Mouse (Mus musculus): ENCODE measurements around the gene Lama5. TPM values are rescaled to one million over a fixed set of nuclear protein-coding genes. Genes with fewer than 3 reads are reported as not detected.

Lama5 gene
- total RNA-seq, 2 experiments from 2014 or later = 0.15 to 0.42 TPM

- ATAC-seq (replicated peaks; ENCODE audit: low FRiP score, poor library complexity, severe bottlenecking) = peak; percentile 94
Measured at GRCm38 (mm10) chr2:180170806-180171521, 54.7 kb downstream of the Lama5 start, which contains the start of gene Adrm1. Gene Adrm1, plus strand, starts transcription at chr2:180171485.

GRCm38 (mm10) chr2:180170151-180170805 is 55.4 kb downstream of the Lama5 start:
- no peak for ATAC-seq (replicated peaks; ENCODE audit: low FRiP score, poor library complexity, severe bottlenecking)

GRCm38 (mm10) chr2:180166869-180167268 is 58.8 kb downstream of the Lama5 start:
- ATAC-seq (replicated peaks; ENCODE audit: low FRiP score, poor library complexity, severe bottlenecking) = no peak

- ATAC-seq (replicated peaks; ENCODE audit: low FRiP score, poor library complexity, severe bottlenecking) = no peak
Measured at GRCm38 (mm10) chr2:180165855-180166254, 59.8 kb downstream of the Lama5 start.

GRCm38 (mm10) chr2:180158627-180159026 is 67.0 kb downstream of the Lama5 start:
- ATAC-seq (replicated peaks; ENCODE audit: low FRiP score, poor library complexity, severe bottlenecking) = no peak

- no peak for ATAC-seq (replicated peaks; ENCODE audit: low FRiP score, poor library complexity, severe bottlenecking)
Measured at GRCm38 (mm10) chr2:180154796-180155195, 70.9 kb downstream of the Lama5 start.

GRCm38 (mm10) chr2:180148551-180148950 is 77.1 kb downstream of the Lama5 start:
- no peak for ATAC-seq (replicated peaks; ENCODE audit: low FRiP score, poor library complexity, severe bottlenecking)

- no peak for ATAC-seq (replicated peaks; ENCODE audit: low FRiP score, poor library complexity, severe bottlenecking)
Measured at GRCm38 (mm10) chr2:180147379-180147778, 78.3 kb downstream of the Lama5 start.

GRCm38 (mm10) chr2:180146091-180146490 is 79.6 kb downstream of the Lama5 start:
- no peak for ATAC-seq (replicated peaks; ENCODE audit: low FRiP score, poor library complexity, severe bottlenecking)

GRCm38 (mm10) chr2:180135414-180135813 is 90.2 kb downstream of the Lama5 start:
- no peak for ATAC-seq (replicated peaks; ENCODE audit: low FRiP score, poor library complexity, severe bottlenecking)

GRCm38 (mm10) chr2:180133911-180134310 is 91.7 kb downstream of the Lama5 start:
- ATAC-seq (replicated peaks; ENCODE audit: low FRiP score, poor library complexity, severe bottlenecking) = no peak

GRCm38 (mm10) chr2:180133231-180133630 is 92.4 kb downstream of the Lama5 start:
- ATAC-seq (replicated peaks; ENCODE audit: low FRiP score, poor library complexity, severe bottlenecking) = no peak

GRCm38 (mm10) chr2:180127675-180128074 is 98.0 kb downstream of the Lama5 start:
- no peak for ATAC-seq (replicated peaks; ENCODE audit: low FRiP score, poor library complexity, severe bottlenecking)

Other genes with a start within 250 kb of the Lama5 start
- gene Taf4, start 249.2 kb downstream of the Lama5 start, total RNA-seq (2015; ENCODE audit: low replicate concordance) = 51.6 and 57.3 TPM in 2 replicates
- 84.2 and 117 TPM in 2 replicates for gene Taf4, start 249.2 kb downstream of the Lama5 start, total RNA-seq (2017; ENCODE audit: low replicate concordance)
- gene Lsm14b, start 200.9 kb downstream of the Lama5 start, total RNA-seq (2015; ENCODE audit: low replicate concordance) = 6.5 and 7.1 TPM in 2 replicates
- 5.7 and 11.3 TPM in 2 replicates for gene Lsm14b, start 200.9 kb downstream of the Lama5 start, total RNA-seq (2017; ENCODE audit: low replicate concordance)
- gene Psma7, start 183.4 kb downstream of the Lama5 start, total RNA-seq (2015; ENCODE audit: low replicate concordance) = 54.1 and 65.2 TPM in 2 replicates
- 69.1 and 112 TPM in 2 replicates for gene Psma7, start 183.4 kb downstream of the Lama5 start, total RNA-seq (2017; ENCODE audit: low replicate concordance)
- 0.36 TPM in 1 of 2 replicates, not detected in the other for gene Ss18l1, start 183.3 kb downstream of the Lama5 start, total RNA-seq (2015; ENCODE audit: low replicate concordance)
- 0.13 and 0.68 TPM in 2 replicates for gene Ss18l1, start 183.3 kb downstream of the Lama5 start, total RNA-seq (2017; ENCODE audit: low replicate concordance)
- gene Mtg2, start 155.3 kb downstream of the Lama5 start, total RNA-seq (2015; ENCODE audit: low replicate concordance) = 1.3 TPM in 1 of 2 replicates, not detected in the other
- 2.6 and 4.9 TPM in 2 replicates for gene Mtg2, start 155.3 kb downstream of the Lama5 start, total RNA-seq (2017; ENCODE audit: low replicate concordance)
- not detected in 2 replicates for gene Hrh3, start 121.4 kb downstream of the Lama5 start, total RNA-seq (2015; ENCODE audit: low replicate concordance)
- gene Hrh3, start 121.4 kb downstream of the Lama5 start, total RNA-seq (2017; ENCODE audit: low replicate concordance) = not detected in 2 replicates
- 7.6 and 10.1 TPM in 2 replicates for gene Osbpl2, start 106.6 kb downstream of the Lama5 start, total RNA-seq (2015; ENCODE audit: low replicate concordance)
- 14.4 and 16.3 TPM in 2 replicates for gene Osbpl2, start 106.6 kb downstream of the Lama5 start, total RNA-seq (2017; ENCODE audit: low replicate concordance)
- 47.6 and 66.7 TPM in 2 replicates for gene Adrm1, start 54.4 kb downstream of the Lama5 start, total RNA-seq (2015; ENCODE audit: low replicate concordance)
- gene Adrm1, start 54.4 kb downstream of the Lama5 start, total RNA-seq (2017; ENCODE audit: low replicate concordance) = 24.1 and 32.6 TPM in 2 replicates
- gene Rps21, start 31.5 kb upstream of the Lama5 start, total RNA-seq (2015; ENCODE audit: low replicate concordance) = 412 and 611 TPM in 2 replicates
- 390 and 599 TPM in 2 replicates for gene Rps21, start 31.5 kb upstream of the Lama5 start, total RNA-seq (2017; ENCODE audit: low replicate concordance)
- 8.8 and 9.4 TPM in 2 replicates for gene Cables2, start 47.6 kb upstream of the Lama5 start, total RNA-seq (2015; ENCODE audit: low replicate concordance)
- 7.6 and 9.2 TPM in 2 replicates for gene Cables2, start 47.6 kb upstream of the Lama5 start, total RNA-seq (2017; ENCODE audit: low replicate concordance)
- gene Rbbp8nl, start 64.0 kb upstream of the Lama5 start, total RNA-seq (2015; ENCODE audit: low replicate concordance) = not detected in 2 replicates
- not detected in 2 replicates for gene Rbbp8nl, start 64.0 kb upstream of the Lama5 start, total RNA-seq (2017; ENCODE audit: low replicate concordance)
- gene Gata5, start 108.8 kb upstream of the Lama5 start, total RNA-seq (2015; ENCODE audit: low replicate concordance) = not detected in 2 replicates
- gene Gata5, start 108.8 kb upstream of the Lama5 start, total RNA-seq (2017; ENCODE audit: low replicate concordance) = not detected in 2 replicates
- 5.9 and 8.3 TPM in 2 replicates for gene Slco4a1, start 230.4 kb upstream of the Lama5 start, total RNA-seq (2015; ENCODE audit: low replicate concordance)
- 1.5 TPM in 1 of 2 replicates, not detected in the other for gene Slco4a1, start 230.4 kb upstream of the Lama5 start, total RNA-seq (2017; ENCODE audit: low replicate concordance)

All from erythroid progenitor cell, adult 5-6 weeks (primary cell).